Mouse (Mus musculus): Measurements from ENCODE around the gene Gm20388. TPM values are rescaled to one million over a fixed set of nuclear protein-coding genes. Genes with fewer than 3 reads are reported as not detected.

The Gm20388 gene
- polyA plus RNA-seq, 1 experiment = 49.7 TPM

- Histone ChIP-seq H3K27me3 (replicated peaks; ENCODE audit: control insufficient read depth, insufficient read depth, low read length) (no peaks in the 10 kb centered on the region), H3K4me1 (ENCODE audit: control insufficient read depth, insufficient read depth, low read length) (peaks cover 4% of the 10 kb centered on the region; the same call in 1 of the 2 replicates), H3K4me3 (ENCODE audit: insufficient read depth, low read depth, low read length) (no peak overlapping the region), H3K36me3 (ENCODE audit: control insufficient read depth, insufficient read depth, low read length) (no peaks in the 10 kb centered on the region), H3K27ac (ENCODE audit: insufficient read depth, low read depth, low read length) (no peak overlapping the region)
- peak; percentile 52 for DNase-seq
- 35% methylated on average over 3 of the region's 3 CpGs for WGBS
- TF ChIP-seq POLR2A (IDR thresholded peaks at IDR 0.05; ENCODE audit: low read depth, low read length) (no peak), CTCF (conservative IDR thresholded peaks at IDR 0.05; ENCODE audit: insufficient read depth, insufficient read length, low read depth, low read length) (no peak)
These were observed 374.4 kb downstream of the Gm20388 start for GRCm38 (mm10) chr8:120285033-120285432.

- Histone ChIP-seq H3K27ac (ENCODE audit: insufficient read depth, low read depth, low read length) (no peak overlapping the region), H3K4me1 (ENCODE audit: control insufficient read depth, insufficient read depth, low read length) (peaks cover 4% of the 10 kb centered on the region; the same call in 1 of the 2 replicates), H3K36me3 (ENCODE audit: control insufficient read depth, insufficient read depth, low read length) (no peaks in the 10 kb centered on the region), H3K27me3 (replicated peaks; ENCODE audit: control insufficient read depth, insufficient read depth, low read length) (no peaks in the 10 kb centered on the region), H3K4me3 (ENCODE audit: insufficient read depth, low read depth, low read length) (no peak overlapping the region)
- TF ChIP-seq CTCF (conservative IDR thresholded peaks at IDR 0.05; ENCODE audit: insufficient read depth, insufficient read length, low read depth, low read length) = no peak
- no peak for TF ChIP-seq POLR2A (IDR thresholded peaks at IDR 0.05; ENCODE audit: low read depth, low read length)
- 80% methylated on average over 9 of the region's 9 CpGs for WGBS
- no peak for DNase-seq
These were observed 375.2 kb downstream of the Gm20388 start for GRCm38 (mm10) chr8:120285878-120286277.

- DNase-seq = peak; percentile 54
- Histone ChIP-seq H3K27ac (ENCODE audit: insufficient read depth, low read depth, low read length) (no peak overlapping the region), H3K27me3 (replicated peaks; ENCODE audit: control insufficient read depth, insufficient read depth, low read length) (no peaks in the 10 kb centered on the region), H3K36me3 (ENCODE audit: control insufficient read depth, insufficient read depth, low read length) (no peaks in the 10 kb centered on the region), H3K4me3 (ENCODE audit: insufficient read depth, low read depth, low read length) (no peak overlapping the region), H3K4me1 (ENCODE audit: control insufficient read depth, insufficient read depth, low read length) (peaks cover 4% of the 10 kb centered on the region; the same call in 1 of the 2 replicates)
- TF ChIP-seq POLR2A (IDR thresholded peaks at IDR 0.05; ENCODE audit: low read depth, low read length) (no peak), CTCF (conservative IDR thresholded peaks at IDR 0.05; ENCODE audit: insufficient read depth, insufficient read length, low read depth, low read length) (peak; percentile 69)
- WGBS = 54% methylated on average over 21 of the region's 21 CpGs
These were observed 377.7 kb downstream of the Gm20388 start for GRCm38 (mm10) chr8:120288122-120288908.

DNA sequence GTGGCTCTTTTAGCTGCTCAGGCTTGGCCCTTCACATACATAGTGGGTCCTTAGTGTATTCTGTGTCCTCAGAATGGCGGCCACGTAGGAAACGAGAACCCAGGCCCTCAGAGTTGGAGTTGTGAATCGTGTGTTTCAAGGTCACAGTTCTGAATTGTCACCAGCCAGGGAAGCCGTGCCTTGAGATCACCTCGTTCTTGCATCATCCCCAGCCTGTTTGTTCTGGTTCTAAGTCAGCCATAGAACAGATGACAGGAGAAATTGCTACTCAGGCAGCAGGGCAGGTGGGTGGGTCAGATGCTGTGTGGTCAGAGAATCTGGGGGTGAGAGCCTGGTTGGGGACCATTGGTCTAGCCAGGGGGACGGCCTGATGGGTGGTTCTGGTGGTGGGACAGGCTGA lies 378.6 kb downstream of the Gm20388 start:
- H3K36me3 ChIP-seq (ENCODE audit: control insufficient read depth, insufficient read depth, low read length) = no peaks in the 10 kb centered on the region
- peaks cover 4% of the 10 kb centered on the region; the same call in 1 of the 2 replicates for H3K4me1 ChIP-seq (ENCODE audit: control insufficient read depth, insufficient read depth, low read length)
- no peaks in the 10 kb centered on the region for H3K27me3 ChIP-seq (replicated peaks; ENCODE audit: control insufficient read depth, insufficient read depth, low read length)
- no peak overlapping the region for H3K27ac ChIP-seq (ENCODE audit: insufficient read depth, low read depth, low read length)
- TF ChIP-seq CTCF (conservative IDR thresholded peaks at IDR 0.05; ENCODE audit: insufficient read depth, insufficient read length, low read depth, low read length) (no peak), POLR2A (IDR thresholded peaks at IDR 0.05; ENCODE audit: low read depth, low read length) (no peak)
- no peak for DNase-seq
- WGBS = 85% methylated on average over 7 of the region's 7 CpGs
- H3K4me3 ChIP-seq (ENCODE audit: insufficient read depth, low read depth, low read length) = no peak overlapping the region

- no peak for DNase-seq
- Histone ChIP-seq H3K4me1 (ENCODE audit: control insufficient read depth, insufficient read depth, low read length) (peaks cover 3% of the 10 kb centered on the region; the same call in 1 of the 2 replicates), H3K36me3 (ENCODE audit: control insufficient read depth, insufficient read depth, low read length) (no peaks in the 10 kb centered on the region), H3K27ac (ENCODE audit: insufficient read depth, low read depth, low read length) (no peak overlapping the region), H3K27me3 (replicated peaks; ENCODE audit: control insufficient read depth, insufficient read depth, low read length) (no peaks in the 10 kb centered on the region), H3K4me3 (ENCODE audit: insufficient read depth, low read depth, low read length) (no peak overlapping the region)
- TF ChIP-seq POLR2A (IDR thresholded peaks at IDR 0.05; ENCODE audit: low read depth, low read length) (no peak), CTCF (conservative IDR thresholded peaks at IDR 0.05; ENCODE audit: insufficient read depth, insufficient read length, low read depth, low read length) (no peak)
- WGBS = 65% methylated on average over 10 of the region's 10 CpGs
These were observed 379.1 kb downstream of the Gm20388 start for GRCm38 (mm10) chr8:120289698-120290181.

GRCm38 (mm10) chr8:120290614-120291013 lies 380.0 kb downstream of the Gm20388 start:
- DNase-seq = no peak
- no peaks in the 10 kb centered on the region for H3K27me3 ChIP-seq (replicated peaks; ENCODE audit: control insufficient read depth, insufficient read depth, low read length)
- WGBS = 75% methylated on average over 15 of the region's 15 CpGs
- H3K27ac ChIP-seq (ENCODE audit: insufficient read depth, low read depth, low read length) = no peak overlapping the region
- no peaks in the 10 kb centered on the region for H3K4me1 ChIP-seq (ENCODE audit: control insufficient read depth, insufficient read depth, low read length)
- H3K36me3 ChIP-seq (ENCODE audit: control insufficient read depth, insufficient read depth, low read length) = no peaks in the 10 kb centered on the region
- no peak for TF ChIP-seq CTCF (conservative IDR thresholded peaks at IDR 0.05; ENCODE audit: insufficient read depth, insufficient read length, low read depth, low read length)
- TF ChIP-seq POLR2A (IDR thresholded peaks at IDR 0.05; ENCODE audit: low read depth, low read length) = no peak
- no peak overlapping the region for H3K4me3 ChIP-seq (ENCODE audit: insufficient read depth, low read depth, low read length)

GRCm38 (mm10) chr8:120291650-120292049 lies 381.0 kb downstream of the Gm20388 start:
- no peaks in the 10 kb centered on the region for H3K36me3 ChIP-seq (ENCODE audit: control insufficient read depth, insufficient read depth, low read length)
- no peak for DNase-seq
- no peak overlapping the region for H3K27ac ChIP-seq (ENCODE audit: insufficient read depth, low read depth, low read length)
- 88% methylated on average over 9 of the region's 9 CpGs for WGBS
- no peaks in the 10 kb centered on the region for H3K4me1 ChIP-seq (ENCODE audit: control insufficient read depth, insufficient read depth, low read length)
- no peaks in the 10 kb centered on the region for H3K27me3 ChIP-seq (replicated peaks; ENCODE audit: control insufficient read depth, insufficient read depth, low read length)
- TF ChIP-seq POLR2A (IDR thresholded peaks at IDR 0.05; ENCODE audit: low read depth, low read length) (no peak), CTCF (conservative IDR thresholded peaks at IDR 0.05; ENCODE audit: insufficient read depth, insufficient read length, low read depth, low read length) (no peak)
- no peak overlapping the region for H3K4me3 ChIP-seq (ENCODE audit: insufficient read depth, low read depth, low read length)

Data from kidney, adult 2 months (tissue).